Mouse (Mus musculus) bone marrow, adult 2 months (tissue): ENCODE results near the gene Cpvl.

Experiments
- CTCF ChIP-seq: fragments of 200-500 bp; IDR thresholded peaks from 2 replicates; pipeline ENCODE4 v1.5.1; 2011; ENCODE audit warnings: low read length, control low read depth; ENCODE audit not compliant: control insufficient read depth, insufficient read depth
- POLR2A ChIP-seq: fragments of 200-500 bp; IDR thresholded peaks from 2 replicates; pipeline ENCODE4 v1.6.1; 2011; ENCODE audit warnings: low read depth, mild to moderate bottlenecking, control low read depth, low read length, borderline replicate concordance; ENCODE audit not compliant: control insufficient read depth

DNA sequence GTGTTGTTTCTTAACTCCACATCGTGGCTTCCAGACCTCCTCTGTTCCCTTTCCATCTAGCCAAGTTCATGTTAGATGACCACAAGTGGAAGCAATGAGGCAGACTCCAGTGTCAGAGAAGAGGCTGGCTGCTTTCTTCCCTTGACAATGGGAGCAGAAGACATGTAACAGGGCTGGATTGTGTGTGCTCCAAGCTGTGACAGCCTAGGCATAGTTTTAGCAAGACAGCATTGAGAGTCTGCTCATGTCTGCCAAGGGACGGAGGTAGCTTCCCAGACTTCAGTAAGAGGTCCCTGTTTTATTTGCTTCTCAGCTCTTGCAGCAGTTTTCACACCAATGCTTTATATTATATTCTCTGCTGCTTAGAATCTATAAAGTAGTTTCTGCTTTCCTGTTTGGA is 124.2 kb downstream of the Cpvl start:
- TF ChIP-seq CTCF, result no peak
- TF ChIP-seq POLR2A, result no peak
